Mouse (Mus musculus): ENCODE data around the gene Lrrc75b.

DNA sequence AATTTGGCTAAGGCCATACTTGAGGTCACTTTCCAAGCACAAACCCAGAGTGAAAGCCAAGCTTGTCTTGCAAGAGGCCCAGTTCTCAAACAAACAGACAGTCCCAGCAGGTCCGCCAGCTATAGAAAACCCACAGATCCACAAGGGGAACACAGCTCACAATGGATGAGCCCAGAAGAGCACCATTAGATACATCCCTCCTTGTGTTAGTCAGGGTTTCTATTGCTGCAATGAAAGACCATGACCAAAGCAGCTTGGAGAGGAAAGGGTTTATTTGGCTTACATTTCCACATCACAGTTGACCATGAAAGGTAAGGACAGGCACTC lies 26.4 kb upstream of the Lrrc75b start:
- TF ChIP-seq GATA1 (IDR thresholded peaks at IDR 0.05; ENCODE audit: low read length) (no peak), TAL1 (IDR thresholded peaks at IDR 0.05; ENCODE audit: low read length) (no peak)

All from erythroblast, embryonic 14.5 days (primary cell).